Mouse (Mus musculus) stomach, embryonic 15.5 days (tissue): Measurements from ENCODE around the gene Krt24. TPM values are rescaled to one million over a fixed set of nuclear protein-coding genes. Genes with fewer than 3 reads are reported as not detected.

Experiments used
- ATAC-seq: fragments of 200-750 bp; cut with Nextera tagmentation; 2 replicates; pipeline ENCODE4 v1.8.0; 2017; ENCODE audit warnings: low read depth, moderate number of reproducible peaks, moderate TSS enrichment; ENCODE audit not compliant: insufficient read depth, low FRiP score
- H3K27ac ChIP-seq: fragments of 300-500 bp; sonication (generic); 2 replicates; pipeline ENCODE4 v1.5.1; 2015; ENCODE audit warnings: mild to moderate bottlenecking, inconsistent platforms
- H3K27me3 ChIP-seq: fragments of 300-500 bp; sonication (generic); replicated peaks from 2 replicates; pipeline ENCODE4 v1.6.1; 2015; ENCODE audit warnings: inconsistent platforms
- H3K36me3 ChIP-seq: fragments of 300-500 bp; sonication (generic); 2 replicates; pipeline ENCODE4 v1.6.1; 2015; ENCODE audit warnings: inconsistent platforms
- H3K4me1 ChIP-seq: fragments of 300-500 bp; sonication (generic); 2 replicates; pipeline ENCODE4 v1.6.1; 2015; ENCODE audit warnings: inconsistent platforms
- H3K4me2 ChIP-seq: fragments of 300-500 bp; sonication (generic); 2 replicates; pipeline ENCODE4 v1.6.1; 2015; ENCODE audit warnings: mild to moderate bottlenecking, inconsistent platforms
- H3K4me3 ChIP-seq: fragments of 300-500 bp; sonication (generic); replicated peaks from 2 replicates; pipeline ENCODE4 v1.5.1; 2015; ENCODE audit warnings: inconsistent platforms
- H3K9ac ChIP-seq: fragments of 300-500 bp; sonication (generic); 2 replicates; pipeline ENCODE4 v1.6.1; 2015; ENCODE audit warnings: inconsistent platforms
- H3K9me3 ChIP-seq: fragments of 300-500 bp; sonication (generic); 2 replicates; pipeline ENCODE4 v1.6.1; 2016; ENCODE audit warnings: inconsistent platforms
- WGBS: fragments of 180-500 bp; shearing (Covaris S2); methylation state at CpG from one replicate; pipeline ENCODE4 v1.1.7; 2015; 5-methylcytosine and 5-hydroxymethylcytosine counted together
- polyA plus RNA-seq: library from polyadenylated mRNA; unstranded; fragments of >200 nt; fragmentation: Nextera tagmentation; extraction: Ambion mirVana; gene quantifications from 2 replicates; pipeline ENCODE4 v1.2.1, GENCODE M21; 2015

Krt24 gene
- polyA plus RNA-seq, 1 experiment from 2014 or later = not detected

GRCm38 (mm10) chr11:99283334-99283733, 1.7 kb downstream of the Krt24 start:
- Histone ChIP-seq H3K9me3 (no peaks in the 10 kb centered on the region), H3K9ac (no peak overlapping the region), H3K27ac (no peak overlapping the region), H3K4me2 (no peak overlapping the region), H3K4me3 (no peak overlapping the region), H3K36me3 (no peaks in the 10 kb centered on the region), H3K4me1 (no peaks in the 10 kb centered on the region), H3K27me3 (no peaks in the 10 kb centered on the region)
- WGBS = 47% methylated on average over 4 of the region's 4 CpGs
- ATAC-seq = no peak

- Histone ChIP-seq H3K4me3 (no peak overlapping the region), H3K27me3 (no peaks in the 10 kb centered on the region), H3K9ac (no peak overlapping the region), H3K4me1 (no peaks in the 10 kb centered on the region), H3K9me3 (no peaks in the 10 kb centered on the region), H3K36me3 (no peaks in the 10 kb centered on the region), H3K4me2 (no peak overlapping the region), H3K27ac (no peak overlapping the region)
- WGBS = 73% methylated on average over 9 of the region's 9 CpGs
- no peak for ATAC-seq
Observed at GRCm38 (mm10) chr11:99281116-99281515, 3.9 kb downstream of the Krt24 start.

- Histone ChIP-seq H3K4me2 (no peak overlapping the region), H3K27me3 (no peaks in the 10 kb centered on the region), H3K4me1 (no peaks in the 10 kb centered on the region), H3K4me3 (no peak overlapping the region), H3K27ac (no peak overlapping the region), H3K9me3 (no peaks in the 10 kb centered on the region), H3K9ac (no peak overlapping the region), H3K36me3 (no peaks in the 10 kb centered on the region)
- WGBS = 66% methylated on average over 5 of the region's 5 CpGs
- no peak for ATAC-seq
Observed at GRCm38 (mm10) chr11:99279986-99280385, 5.1 kb downstream of the Krt24 start.

- Histone ChIP-seq H3K9ac (no peak overlapping the region), H3K27me3 (no peaks in the 10 kb centered on the region), H3K4me3 (no peak overlapping the region), H3K4me2 (no peak overlapping the region), H3K4me1 (no peaks in the 10 kb centered on the region), H3K9me3 (no peaks in the 10 kb centered on the region), H3K36me3 (no peaks in the 10 kb centered on the region), H3K27ac (no peak overlapping the region)
- no peak for ATAC-seq
- WGBS = 28% methylated on average over 7 of the region's 7 CpGs
Observed at GRCm38 (mm10) chr11:99276786-99277185, 8.3 kb downstream of the Krt24 start.

DNA sequence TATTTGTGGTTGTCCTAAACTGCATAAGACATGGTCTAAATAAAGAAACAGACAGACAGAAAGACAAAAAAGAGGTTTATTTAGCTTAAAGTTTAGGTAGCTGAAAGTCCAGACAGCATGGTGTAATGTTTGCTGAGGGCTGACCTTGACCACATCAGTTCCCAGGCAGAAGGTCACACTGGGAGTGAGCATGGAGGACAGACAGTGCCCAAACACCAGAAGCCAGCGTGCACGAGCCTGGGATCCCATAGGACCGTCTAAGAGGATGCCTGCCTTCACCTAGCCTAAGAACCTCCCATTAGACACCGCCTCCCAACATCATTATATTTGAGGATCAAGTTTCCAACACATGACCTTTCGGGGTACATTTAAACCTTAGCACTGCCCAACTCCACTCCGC, 9.4 kb downstream of the Krt24 start:
- no peaks in the 10 kb centered on the region for H3K4me1 ChIP-seq
- no peak for ATAC-seq
- 77% methylated on average over 6 of the region's 6 CpGs for WGBS
- H3K4me2 ChIP-seq = no peak overlapping the region
- H3K9ac ChIP-seq = no peak overlapping the region
- no peaks in the 10 kb centered on the region for H3K9me3 ChIP-seq
- no peak overlapping the region for H3K4me3 ChIP-seq
- H3K27me3 ChIP-seq = no peaks in the 10 kb centered on the region
- no peaks in the 10 kb centered on the region for H3K36me3 ChIP-seq
- no peak overlapping the region for H3K27ac ChIP-seq

GRCm38 (mm10) chr11:99272721-99273120, 12.3 kb downstream of the Krt24 start:
- no peaks in the 10 kb centered on the region for H3K36me3 ChIP-seq
- no peak overlapping the region for H3K9ac ChIP-seq
- H3K4me3 ChIP-seq = no peak overlapping the region
- H3K9me3 ChIP-seq = no peaks in the 10 kb centered on the region
- H3K4me1 ChIP-seq = no peaks in the 10 kb centered on the region
- ATAC-seq = no peak
- 90% methylated on average over 4 of the region's 4 CpGs for WGBS
- no peaks in the 10 kb centered on the region for H3K27me3 ChIP-seq
- no peak overlapping the region for H3K27ac ChIP-seq
- H3K4me2 ChIP-seq = no peak overlapping the region

GRCm38 (mm10) chr11:99269192-99269591, 15.9 kb downstream of the Krt24 start:
- no peak for ATAC-seq
- 72% methylated on average over 7 of the region's 7 CpGs for WGBS

DNA sequence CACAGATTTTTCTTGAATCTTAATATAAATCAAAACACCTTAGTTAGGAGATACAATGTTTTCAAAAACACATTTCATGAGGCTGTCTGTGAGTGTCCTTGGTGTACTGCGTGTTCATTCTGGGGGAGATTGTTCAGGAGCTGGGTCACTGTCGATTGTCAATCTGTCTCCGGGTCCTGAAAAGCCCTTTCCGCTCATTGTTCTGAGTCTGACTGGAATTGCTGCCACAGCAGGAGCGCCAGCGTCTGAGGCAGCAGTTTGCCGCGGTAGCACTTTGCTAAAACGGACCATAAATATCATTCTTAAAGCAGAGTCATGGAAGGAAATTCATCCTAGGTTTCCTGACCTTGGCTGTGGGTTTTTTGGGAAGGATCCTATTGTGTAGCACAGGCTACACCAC, 19.3 kb downstream of the Krt24 start:
- WGBS = 50% methylated on average over 9 of the region's 9 CpGs
- Histone ChIP-seq H3K27ac (no peak overlapping the region), H3K4me1 (no peaks in the 10 kb centered on the region), H3K9ac (no peak overlapping the region), H3K36me3 (no peaks in the 10 kb centered on the region), H3K4me2 (no peak overlapping the region), H3K27me3 (no peaks in the 10 kb centered on the region), H3K4me3 (no peak overlapping the region), H3K9me3 (no peaks in the 10 kb centered on the region)
- no peak for ATAC-seq

More at GRCm38 (mm10) chr11:99269192-99269591, 15.9 kb downstream of the Krt24 start:
- H3K9me3 ChIP-seq = no peaks in the 10 kb centered on the region
- H3K4me2 ChIP-seq = no peak overlapping the region
- no peaks in the 10 kb centered on the region for H3K27me3 ChIP-seq
- no peak overlapping the region for H3K27ac ChIP-seq
- no peak overlapping the region for H3K4me3 ChIP-seq
- no peak overlapping the region for H3K9ac ChIP-seq
- no peaks in the 10 kb centered on the region for H3K36me3 ChIP-seq
- H3K4me1 ChIP-seq = no peaks in the 10 kb centered on the region

GRCm38 (mm10) chr11:99265220-99265619, 19.8 kb downstream of the Krt24 start:
- Histone ChIP-seq H3K9ac (no peak overlapping the region), H3K36me3 (no peaks in the 10 kb centered on the region), H3K27me3 (no peaks in the 10 kb centered on the region), H3K9me3 (no peaks in the 10 kb centered on the region), H3K4me3 (no peak overlapping the region), H3K4me2 (no peak overlapping the region), H3K4me1 (no peaks in the 10 kb centered on the region), H3K27ac (no peak overlapping the region)
- no peak for ATAC-seq
- 58% methylated on average over 9 of the region's 9 CpGs for WGBS

GRCm38 (mm10) chr11:99256213-99256612, 28.8 kb downstream of the Krt24 start:
- ATAC-seq = no peak
- H3K36me3 ChIP-seq = no peaks in the 10 kb centered on the region
- no peak overlapping the region for H3K4me2 ChIP-seq
- no peak overlapping the region for H3K9ac ChIP-seq
- 65% methylated on average over 4 of the region's 4 CpGs for WGBS
- H3K9me3 ChIP-seq = no peaks in the 10 kb centered on the region
- no peak overlapping the region for H3K4me3 ChIP-seq
- H3K4me1 ChIP-seq = no peaks in the 10 kb centered on the region
- H3K27me3 ChIP-seq = no peaks in the 10 kb centered on the region
- no peak overlapping the region for H3K27ac ChIP-seq

GRCm38 (mm10) chr11:99255316-99255715, 29.7 kb downstream of the Krt24 start:
- Histone ChIP-seq H3K36me3 (no peaks in the 10 kb centered on the region), H3K4me2 (no peak overlapping the region), H3K9me3 (no peaks in the 10 kb centered on the region)

GRCm38 (mm10) chr11:99253893-99254292, 31.2 kb downstream of the Krt24 start:
- no peak overlapping the region for H3K27ac ChIP-seq
- no peak overlapping the region for H3K9ac ChIP-seq
- WGBS = 54% methylated on average over 2 of the region's 2 CpGs
- H3K27me3 ChIP-seq = no peaks in the 10 kb centered on the region
- no peak overlapping the region for H3K4me3 ChIP-seq
- no peaks in the 10 kb centered on the region for H3K9me3 ChIP-seq
- no peak overlapping the region for H3K4me2 ChIP-seq
- ATAC-seq = no peak
- no peaks in the 10 kb centered on the region for H3K36me3 ChIP-seq
- no peaks in the 10 kb centered on the region for H3K4me1 ChIP-seq

More at GRCm38 (mm10) chr11:99255316-99255715, 29.7 kb downstream of the Krt24 start:
- Histone ChIP-seq H3K27me3 (no peaks in the 10 kb centered on the region), H3K4me3 (no peak overlapping the region), H3K27ac (no peak overlapping the region), H3K9ac (no peak overlapping the region), H3K4me1 (no peaks in the 10 kb centered on the region)
- WGBS = 84% methylated on average over 8 of the region's 8 CpGs
- ATAC-seq = no peak

DNA sequence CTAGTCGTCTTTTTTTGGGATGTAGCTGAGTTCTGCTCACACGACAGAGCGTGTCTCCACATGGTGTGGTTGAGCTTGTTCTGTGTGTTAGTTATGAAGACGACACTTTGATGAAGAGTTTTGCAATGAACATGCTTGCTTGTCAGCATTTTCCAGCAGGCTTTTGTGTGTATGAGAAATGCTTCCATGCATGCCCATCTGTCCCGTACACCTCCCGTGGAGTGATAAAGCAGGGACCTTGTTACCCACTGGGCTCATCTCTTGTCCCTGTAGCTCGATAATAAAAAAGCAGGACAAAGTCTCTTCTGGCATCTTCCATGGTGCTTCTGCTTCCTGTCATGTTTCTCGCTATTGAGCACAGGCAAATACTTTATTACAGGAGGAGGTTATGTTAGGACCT, 32.4 kb downstream of the Krt24 start:
- no peak overlapping the region for H3K4me2 ChIP-seq
- H3K27me3 ChIP-seq = no peaks in the 10 kb centered on the region
- H3K9me3 ChIP-seq = no peaks in the 10 kb centered on the region
- H3K4me1 ChIP-seq = no peaks in the 10 kb centered on the region
- H3K27ac ChIP-seq = no peak overlapping the region
- H3K4me3 ChIP-seq = no peak overlapping the region
- H3K36me3 ChIP-seq = no peaks in the 10 kb centered on the region
- ATAC-seq = no peak
- 69% methylated on average over 8 of the region's 8 CpGs for WGBS
- H3K9ac ChIP-seq = no peak overlapping the region
